Mouse (Mus musculus): Measurements from ENCODE around the gene Pde10a.

The Pde10a gene

DNA sequence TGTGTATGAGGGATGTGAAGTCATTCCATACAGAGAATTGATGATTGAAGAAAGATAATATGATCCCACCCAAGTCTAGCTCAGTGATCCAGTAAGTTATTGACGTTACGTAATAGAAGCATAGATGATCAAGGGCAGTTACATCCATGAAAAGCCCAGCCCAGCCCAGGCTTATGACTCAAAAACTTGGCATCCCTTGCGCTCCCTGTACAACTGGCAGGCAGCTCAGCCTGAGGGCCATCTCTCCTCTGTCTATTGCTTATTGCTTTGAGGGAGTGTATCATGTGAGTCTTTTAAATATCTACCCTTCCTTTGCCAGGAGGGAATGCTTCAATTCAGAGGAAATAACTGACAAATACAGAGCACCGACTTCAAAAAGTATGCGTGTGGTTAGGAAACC, 232.4 kb downstream of the Pde10a start:
- DNase-seq (ENCODE audit: low spot score), result no peak

DNA sequence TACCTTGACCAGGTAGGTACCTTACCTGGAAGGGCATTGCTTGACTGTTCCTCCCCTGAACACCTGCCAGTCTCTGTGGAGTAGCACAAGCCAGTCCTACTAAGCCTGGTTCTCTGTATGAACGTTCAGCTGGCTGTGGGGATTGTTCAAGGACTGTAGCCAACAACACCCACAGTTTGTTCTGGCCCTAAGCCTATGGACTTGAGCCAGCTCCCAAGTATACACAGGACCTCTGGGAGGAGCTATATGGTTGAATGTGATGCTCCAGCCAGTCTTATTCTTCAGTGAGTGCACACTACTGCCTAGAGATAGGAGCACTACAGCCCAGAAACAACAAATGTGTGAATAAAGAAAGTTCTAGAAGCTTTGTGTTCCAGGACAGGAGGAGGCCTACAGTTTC, 238.1 kb downstream of the Pde10a start:
- DNase-seq (ENCODE audit: low spot score), result no peak

DNA sequence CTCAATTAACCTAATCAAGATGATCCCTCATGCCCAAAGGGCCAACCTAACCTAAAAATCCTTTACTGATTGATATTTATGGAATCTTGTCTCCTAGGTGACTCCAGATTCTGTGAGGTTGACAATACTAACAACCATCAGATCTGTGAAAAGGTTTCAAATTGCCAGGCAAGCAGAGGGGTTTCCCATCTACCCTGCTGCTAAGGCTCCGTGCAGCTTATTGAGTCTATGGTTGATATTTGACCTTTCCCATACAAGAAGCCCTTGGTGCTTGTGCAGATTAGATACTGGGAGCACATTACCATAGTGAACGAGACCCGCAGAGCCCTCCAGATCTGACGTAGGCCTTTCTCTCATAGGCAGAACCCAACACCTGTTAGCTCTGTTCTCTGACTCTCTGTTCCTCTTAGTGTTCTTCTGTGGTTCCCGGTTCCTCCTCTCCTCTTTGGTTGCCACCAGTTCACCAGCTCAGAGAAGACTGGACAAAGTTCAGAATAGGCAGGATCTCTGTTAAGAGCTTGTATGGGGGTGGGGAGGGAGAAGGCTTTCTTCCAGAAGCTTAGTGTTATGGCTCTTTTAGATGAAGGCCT, 240.9 kb downstream of the Pde10a start:
- DNase-seq (ENCODE audit: low spot score), result no peak

DNA sequence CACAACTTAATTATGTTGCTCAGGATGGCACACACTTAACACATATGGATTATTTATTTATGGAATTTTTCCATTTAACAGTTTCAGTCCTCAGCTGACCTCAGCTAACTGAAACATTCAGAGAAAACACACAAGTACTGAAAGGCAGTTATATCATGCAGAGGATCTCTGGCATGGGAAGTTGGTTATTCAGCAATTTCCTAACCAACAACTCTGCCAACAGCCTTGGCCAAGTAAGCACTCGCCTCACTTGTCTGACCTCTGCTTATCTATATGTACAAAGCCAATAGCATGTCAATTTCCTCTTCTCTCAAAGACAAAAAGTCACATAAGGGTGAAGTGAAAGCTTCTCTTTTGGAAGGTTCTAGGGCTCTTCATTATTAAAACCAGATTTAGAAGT, 244.0 kb downstream of the Pde10a start:
- DNase-seq (ENCODE audit: low spot score), result no peak

DNA sequence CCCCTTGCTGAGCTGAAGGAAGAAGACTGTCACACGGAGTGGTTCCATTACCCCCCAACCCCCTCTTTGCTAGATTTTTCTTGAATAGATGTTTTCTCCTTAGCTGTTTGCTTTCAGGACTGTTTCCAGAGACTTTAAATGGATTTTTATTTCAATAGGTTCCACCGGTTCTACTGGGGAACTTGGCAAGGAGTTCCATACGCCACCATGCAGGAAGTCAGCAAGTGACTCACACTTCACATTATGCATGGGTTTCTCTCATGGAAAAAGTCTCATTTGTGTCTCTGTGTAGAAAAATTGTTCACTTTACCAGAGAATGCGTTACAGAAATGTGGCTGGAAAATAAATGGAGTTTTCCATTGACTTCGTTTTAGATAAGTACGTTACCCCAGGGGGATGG, 248.2 kb downstream of the Pde10a start:
- no peak for DNase-seq (ENCODE audit: low spot score)

DNA sequence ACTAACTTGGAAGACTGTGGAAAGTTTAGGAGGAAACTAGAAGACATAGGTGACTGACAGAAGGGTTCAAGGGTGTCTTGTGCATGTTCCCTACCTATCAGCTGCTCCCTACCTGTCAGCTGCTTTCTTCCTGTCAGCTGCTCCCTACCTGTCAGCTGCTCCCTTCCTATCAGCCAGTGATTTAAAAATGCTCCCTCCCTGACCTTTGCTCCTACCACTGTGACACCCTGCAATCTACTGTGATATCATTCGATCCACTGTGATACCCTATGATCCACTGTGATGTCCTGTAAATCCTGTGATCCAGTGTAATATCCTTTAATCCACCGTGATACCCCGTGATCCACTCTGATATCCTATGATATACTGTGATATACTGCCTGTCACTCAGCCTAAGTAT, 249.1 kb downstream of the Pde10a start:
- DNase-seq (ENCODE audit: low spot score), result no peak

DNA sequence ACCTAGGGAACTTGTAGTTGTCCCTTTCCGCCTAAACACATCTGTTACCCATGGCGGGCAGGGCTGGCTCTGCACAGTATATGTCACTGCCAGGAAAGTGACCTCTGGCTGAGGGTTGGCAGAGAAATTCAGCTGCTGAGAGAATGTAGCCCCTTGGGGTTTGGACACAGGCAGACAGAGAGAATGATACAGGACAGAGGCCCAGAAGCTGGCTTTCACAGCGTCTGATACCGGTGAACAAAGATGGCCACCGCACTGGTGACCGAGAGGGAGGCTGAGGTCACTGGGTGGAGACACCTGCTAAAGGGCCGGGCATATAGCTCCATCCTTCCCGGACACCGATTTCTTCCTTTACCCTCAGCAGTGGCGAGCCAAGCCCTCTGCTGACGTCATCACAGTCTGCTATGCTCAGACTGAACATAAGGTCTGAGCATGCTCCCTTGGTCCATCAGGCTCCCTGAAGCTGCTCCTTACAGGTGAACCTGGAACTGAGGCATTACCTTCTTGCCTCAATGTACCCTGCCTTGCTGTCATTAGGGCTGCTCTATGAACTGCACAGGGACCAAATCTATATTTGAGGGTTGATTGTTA, 250.5 kb downstream of the Pde10a start:
- no peak for DNase-seq (ENCODE audit: low spot score)

DNA sequence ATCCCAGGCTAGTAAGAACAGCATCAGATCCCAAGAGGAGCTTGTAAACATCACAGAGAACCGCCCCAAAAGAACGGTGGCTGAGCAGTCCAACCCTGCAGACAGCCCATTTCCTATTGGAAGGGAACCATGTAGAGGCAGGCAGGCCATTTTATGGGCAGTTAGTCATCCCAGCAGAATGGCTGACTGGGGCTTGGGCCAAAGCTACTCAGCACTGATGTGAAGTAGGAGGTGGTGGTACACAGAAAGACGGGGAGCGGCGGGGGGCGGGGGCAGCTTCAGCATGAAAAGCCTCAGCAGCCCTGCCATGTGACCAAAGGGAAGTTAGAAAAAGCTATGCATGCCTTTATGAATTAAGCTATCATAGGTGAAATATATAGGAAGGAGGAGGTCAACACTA, 252.5 kb downstream of the Pde10a start:
- DNase-seq (ENCODE audit: low spot score), result no peak

DNA sequence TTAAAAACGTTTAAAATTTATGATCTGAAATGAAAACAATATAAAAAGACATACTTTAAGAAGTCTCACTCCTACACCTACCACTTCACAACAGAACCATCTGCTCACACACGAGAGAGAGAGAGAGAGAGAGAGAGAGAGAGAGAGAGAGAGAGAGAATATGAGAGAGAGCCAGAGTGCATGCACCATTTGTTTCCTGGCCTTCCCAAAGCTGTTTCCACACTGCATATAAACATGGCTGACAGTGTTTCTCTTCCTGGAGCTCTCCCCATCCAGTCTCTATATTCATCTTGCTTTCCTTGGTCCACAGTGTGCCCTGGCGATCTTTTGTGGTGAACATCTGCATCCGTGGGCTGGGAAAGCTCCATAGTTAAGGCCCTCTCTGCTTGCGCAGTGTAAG, 253.7 kb downstream of the Pde10a start:
- no peak for DNase-seq (ENCODE audit: low spot score)

DNA sequence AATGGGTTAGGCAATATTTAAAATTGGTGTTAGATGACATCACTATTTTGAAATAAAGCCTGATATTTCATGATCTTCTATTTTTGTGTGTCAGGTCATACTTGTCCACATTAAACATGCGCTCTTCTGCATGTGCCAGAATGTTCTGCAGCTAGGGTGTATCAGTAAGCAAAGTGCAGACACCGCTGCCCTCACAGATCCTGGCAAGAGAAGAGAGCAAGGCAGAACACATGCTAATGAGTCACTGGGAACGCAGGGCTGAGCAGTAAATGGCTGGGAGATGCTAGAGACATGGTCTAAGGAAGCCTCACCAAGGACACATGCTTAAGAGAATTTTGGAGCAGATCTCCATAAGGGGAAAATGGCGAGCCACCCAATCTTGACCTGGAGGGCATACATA, 255.3 kb downstream of the Pde10a start:
- DNase-seq (ENCODE audit: low spot score), result no peak

DNA sequence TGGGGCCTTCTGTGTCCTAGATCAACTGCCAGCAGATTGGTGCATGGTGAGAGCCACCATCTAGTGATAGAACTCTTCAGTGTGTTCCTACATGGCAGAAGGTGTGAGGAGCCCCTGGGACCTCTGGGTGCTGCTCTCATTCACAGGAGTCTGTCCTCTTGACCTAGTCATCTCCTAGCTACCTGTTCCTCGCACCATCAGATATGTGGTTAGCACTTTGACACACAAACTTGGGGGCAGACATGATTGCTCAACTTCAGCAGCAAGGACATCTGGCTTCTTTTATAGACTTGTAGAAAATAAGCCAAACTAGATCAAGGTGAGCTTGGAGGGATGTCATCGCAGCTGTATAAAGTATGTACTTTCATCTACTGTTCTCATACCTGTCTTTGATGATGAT, 255.9 kb downstream of the Pde10a start:
- DNase-seq (ENCODE audit: low spot score), result no peak

DNA sequence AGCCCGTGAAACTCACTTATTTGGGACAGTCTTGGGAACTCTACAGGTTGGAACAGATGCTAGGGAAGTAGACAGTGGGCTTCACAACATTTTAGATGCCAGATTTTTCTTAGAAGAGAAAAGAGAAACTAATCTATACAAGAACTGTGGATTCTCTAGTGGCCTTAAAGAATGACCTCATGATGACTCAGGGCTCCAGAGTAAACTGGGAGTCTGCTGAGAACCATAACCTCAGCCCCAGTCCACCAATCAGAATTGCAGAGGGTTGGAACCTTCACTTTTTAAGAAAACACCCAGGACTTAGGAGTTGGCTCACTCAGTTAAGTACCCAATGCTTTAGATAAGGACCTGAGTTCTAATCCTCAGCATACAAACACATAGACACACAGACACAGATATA, 256.4 kb downstream of the Pde10a start:
- no peak for DNase-seq (ENCODE audit: low spot score)

DNA sequence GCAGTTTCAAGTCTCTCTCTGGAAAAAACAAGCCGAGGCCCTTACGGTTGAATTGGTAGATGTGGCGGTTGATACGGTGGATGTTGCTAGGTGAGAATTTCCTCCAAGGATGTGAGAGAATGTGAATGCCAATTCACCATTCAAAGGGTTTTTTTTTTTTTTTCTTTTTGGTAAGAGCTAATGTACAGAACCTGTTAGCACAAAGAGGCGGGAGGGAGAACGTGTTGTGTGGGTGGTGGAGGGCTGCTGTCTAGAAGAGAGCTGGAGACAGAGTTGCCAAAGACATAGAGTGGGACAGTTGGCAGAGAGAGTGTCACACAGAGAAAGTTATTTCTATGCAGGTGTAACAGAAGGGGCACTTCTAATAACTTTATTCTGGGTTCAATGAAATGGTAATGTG, 260.7 kb downstream of the Pde10a start:
- DNase-seq (ENCODE audit: low spot score), result no peak

DNA sequence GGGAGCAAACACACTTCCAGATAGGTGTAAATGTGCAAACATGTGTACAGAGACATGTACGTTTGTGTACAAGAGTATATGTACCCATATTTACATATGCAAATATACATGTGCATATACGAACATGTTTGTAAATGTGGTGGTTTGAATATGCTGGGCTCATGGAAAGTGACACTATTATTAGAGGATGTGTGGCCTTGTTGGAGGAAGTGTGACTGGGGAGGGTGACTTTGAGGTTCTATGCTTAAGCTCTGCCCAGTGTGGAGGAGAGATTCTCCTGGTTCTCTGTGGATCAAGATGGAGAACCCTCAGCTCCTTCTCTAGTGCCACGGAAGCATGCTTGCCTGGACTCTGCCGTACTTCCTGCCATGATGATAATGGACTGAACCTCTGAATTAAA, 261.3 kb downstream of the Pde10a start:
- DNase-seq (ENCODE audit: low spot score), result no peak

DNA sequence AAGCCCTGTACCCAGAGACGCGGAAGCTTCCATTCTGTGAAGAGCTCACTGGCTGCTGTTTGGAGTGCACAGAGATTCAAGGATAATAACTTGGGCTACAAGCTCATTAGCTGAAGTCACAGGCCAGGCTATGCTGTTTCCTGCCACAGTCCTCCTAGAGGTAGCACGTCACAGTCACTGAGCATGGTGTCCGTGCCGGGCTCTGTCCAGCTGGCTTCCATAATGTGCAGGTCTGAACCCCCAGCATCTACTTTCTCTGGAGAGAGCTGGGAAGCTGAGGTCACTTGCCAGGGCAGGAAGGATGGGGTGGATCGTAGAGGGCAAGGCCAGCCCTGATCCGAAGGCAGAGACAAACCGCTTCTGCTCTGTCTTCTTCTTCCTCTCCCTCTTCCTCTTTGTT, 262.6 kb downstream of the Pde10a start:
- DNase-seq (ENCODE audit: low spot score), result no peak

DNA sequence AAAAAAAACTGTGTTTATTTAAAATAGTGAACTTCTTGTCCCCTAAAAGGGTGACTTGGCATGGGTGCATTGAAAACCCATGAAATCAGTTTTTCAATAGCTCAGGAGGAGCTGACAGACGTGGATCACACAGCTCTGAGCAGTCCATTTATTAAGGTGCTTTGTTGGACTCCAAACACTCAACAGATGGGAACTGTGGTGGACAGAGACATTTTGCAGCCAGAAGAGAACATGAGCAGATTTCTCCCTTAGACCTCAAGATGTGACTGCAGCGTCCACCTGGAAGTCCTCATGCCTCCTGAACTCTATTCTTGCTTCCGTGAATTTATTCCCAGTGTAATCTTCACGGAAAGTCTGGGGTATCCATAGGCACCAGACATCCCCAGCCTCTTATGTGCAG, 266.4 kb downstream of the Pde10a start:
- DNase-seq (ENCODE audit: low spot score), result no peak

DNA sequence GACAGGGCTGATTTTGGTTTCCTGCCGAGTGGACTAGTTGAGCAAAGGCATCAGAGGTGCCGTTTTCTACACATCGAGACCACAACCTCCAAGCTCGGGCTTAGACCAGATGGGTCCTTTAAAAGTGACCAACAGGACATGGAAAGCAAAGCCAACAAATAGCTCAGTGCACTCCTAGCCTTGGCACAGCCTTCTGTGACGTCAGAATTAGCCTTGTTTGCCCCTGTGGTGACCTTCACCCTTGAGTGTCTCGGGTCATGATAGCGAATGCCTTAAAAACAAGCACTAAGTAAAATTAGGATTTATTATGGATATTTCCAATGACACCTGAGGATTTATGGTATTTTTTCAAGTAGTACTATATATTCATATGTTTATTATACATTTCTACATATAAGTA, 267.4 kb downstream of the Pde10a start:
- no peak for DNase-seq (ENCODE audit: low spot score)

DNA sequence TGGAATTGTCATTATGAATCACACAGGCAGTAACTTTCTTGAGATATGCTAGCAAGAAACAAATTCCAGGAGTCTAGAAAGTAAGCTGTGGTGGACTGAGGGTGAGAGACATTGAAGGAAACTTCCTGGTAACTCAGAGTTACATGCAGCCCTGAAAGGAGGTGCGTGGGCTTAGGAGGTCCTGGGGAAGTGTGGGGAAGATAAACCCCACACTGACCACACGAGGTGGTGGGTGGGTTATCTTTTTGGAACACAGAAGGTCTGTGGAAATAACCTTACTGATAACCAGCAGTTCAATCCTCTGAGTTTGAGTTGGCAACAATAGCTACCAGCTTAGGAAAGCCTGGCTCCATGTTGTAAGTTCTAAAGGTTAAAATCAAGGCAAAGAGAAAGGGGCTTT, 272.5 kb downstream of the Pde10a start:
- DNase-seq (ENCODE audit: low spot score), result no peak

DNA sequence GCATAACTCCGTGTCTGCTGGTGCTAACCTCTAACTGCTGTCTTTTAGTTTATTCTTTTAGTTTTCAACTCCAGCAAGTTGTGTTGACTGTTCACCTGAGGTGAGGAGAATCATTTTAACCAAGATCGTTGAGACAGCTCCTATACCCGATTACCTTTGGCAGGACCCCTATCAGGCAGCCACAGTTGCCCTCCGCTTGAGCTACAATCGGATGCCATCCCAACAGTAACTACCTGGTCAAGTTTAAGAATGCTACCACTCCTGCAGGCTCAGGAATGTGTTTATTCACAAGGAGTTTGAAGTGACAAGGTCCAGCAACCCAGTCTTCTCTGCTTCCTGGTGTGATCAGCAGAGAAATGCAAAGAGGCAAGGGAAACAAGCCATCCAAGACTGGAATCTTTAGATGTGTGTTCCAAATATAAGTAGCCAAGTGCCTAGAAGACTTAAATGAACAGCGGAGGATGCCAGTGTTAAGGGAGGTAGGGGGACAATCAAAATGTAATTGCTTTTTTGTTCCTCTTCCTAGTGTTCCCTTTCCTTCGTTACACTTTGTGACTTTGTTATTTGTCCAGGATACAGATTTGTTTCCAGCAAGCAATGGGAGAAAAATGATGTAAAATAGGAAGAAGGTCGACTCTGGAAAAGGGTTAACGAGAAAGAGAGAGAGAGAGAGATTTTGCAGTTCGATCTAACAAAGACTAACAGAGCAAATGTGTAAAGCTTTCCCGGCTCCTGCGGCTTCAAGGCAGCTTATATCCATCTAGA, 273.5 kb downstream of the Pde10a start:
- no peak for DNase-seq (ENCODE audit: low spot score)

DNA sequence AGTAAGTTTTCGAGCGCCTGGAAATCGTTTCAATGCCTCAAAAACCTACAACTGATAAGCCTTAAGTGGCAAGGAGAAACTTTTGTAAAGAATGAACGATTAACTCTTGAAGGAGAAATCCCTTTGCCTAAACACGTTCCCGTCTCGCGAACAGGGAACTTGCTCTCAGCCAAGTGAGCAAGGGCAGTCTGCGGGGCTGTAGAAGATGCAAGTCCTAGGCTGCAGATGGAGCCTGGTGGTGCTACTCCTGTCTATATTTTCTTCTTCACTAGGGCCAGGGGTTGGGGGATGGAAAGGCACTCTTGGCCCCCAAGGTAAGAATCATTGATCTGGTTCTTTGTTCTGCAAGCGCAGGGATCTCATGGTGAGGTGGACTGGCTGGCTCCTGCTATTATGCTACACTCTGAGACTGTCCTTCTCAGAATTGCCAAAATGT, 274.1 kb downstream of the Pde10a start:
- no peak for DNase-seq (ENCODE audit: low spot score)

DNA sequence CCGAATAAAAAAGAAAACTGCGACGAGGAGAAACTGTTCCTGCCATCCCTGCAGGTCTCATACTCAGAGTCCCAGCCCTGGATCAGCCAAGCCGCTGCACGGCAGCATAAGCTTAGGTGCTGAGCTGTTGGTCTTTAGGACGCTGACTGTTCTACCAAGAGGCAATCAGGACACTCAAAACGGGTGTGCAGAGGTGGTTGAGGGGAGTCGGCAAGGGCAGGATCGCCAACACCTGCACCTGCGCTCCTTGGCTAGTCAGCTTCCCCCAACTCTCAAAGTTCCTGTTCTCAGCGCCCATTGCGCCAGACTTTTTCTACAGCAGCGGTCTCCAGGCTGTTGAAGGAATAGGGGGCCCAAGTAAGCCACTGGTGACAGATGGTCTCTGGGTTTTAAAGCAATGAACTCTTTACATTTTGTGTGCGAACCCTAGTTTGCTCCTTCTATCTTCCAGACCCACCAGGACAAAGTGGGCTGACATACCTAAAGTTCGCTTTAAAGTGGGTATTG, 274.8 kb downstream of the Pde10a start:
- DNase-seq (ENCODE audit: low spot score), result no peak

DNA sequence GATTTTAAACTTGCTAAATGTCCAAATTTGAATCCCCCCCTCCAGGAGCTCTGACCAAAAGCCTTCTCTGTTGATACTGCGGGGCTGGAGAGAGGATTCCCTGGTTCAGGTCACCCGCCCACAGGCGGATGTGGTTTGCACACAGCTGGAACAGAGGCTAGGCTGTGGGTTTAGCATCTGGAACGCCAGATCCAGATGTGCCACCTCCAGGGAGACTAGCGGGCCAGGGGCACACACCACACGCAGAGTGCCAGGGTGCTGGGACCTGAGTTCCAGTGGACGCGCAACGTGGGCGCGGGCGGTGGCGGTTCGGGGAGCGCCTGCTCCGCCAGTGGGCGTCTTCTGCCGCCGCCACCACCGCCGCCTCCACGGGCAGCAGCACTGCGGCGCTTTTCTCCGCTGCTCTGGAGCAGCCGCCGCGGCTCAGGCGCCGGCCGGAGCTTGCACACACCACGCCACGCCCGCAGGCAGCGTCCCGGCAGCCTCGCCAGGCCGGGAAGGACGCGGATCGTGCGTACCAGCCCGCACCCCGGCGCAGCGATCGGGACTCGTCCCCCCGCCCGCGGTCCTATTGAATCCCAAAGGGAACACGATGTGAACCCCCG, 275.4 kb downstream of the Pde10a start:
- DNase-seq (ENCODE audit: low spot score), result no peak
